Comparison of ENCODE assay signal across 9 mouse cellular contexts in the genomic region with DNA sequence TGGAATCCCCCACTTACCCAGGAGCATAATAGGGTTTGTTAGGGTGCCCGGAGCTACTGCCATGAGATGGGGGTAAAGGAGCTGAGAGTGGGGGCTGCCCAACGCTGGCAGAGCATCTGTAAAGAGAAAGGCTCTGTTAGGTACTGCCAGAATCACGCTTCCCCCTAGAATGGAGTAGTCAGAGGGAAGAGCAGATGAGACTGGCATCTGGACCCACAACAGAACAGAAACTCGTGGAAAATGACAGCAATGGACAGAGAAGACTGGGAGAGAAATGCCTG. TPM values are rescaled to one million over a fixed set of nuclear protein-coding genes. Genes with fewer than 3 reads are reported as not detected.
DNase-seq lines count a peak whose midpoint lies in the region; ATAC-seq lines count a peak whose summit lies in the region.
"Had no signal": no experiment of that assay in that cellular context is flagged by ENCODE, and none has a peak within 500 bp of the region (broad histone marks: within the 10 kb centered on the region; RNA-seq: fewer than 3 reads in every experiment).

No protein-coding gene starts in this region.

- 84% methylated on average over 4 of the region's 4 CpGs for WGBS in kidney, embryonic 15.5 days
- WGBS in hindbrain, embryonic 16.5 days, result 82% methylated on average over 4 of the region's 4 CpGs
- WGBS in midbrain, embryonic 14.5 days, result 88% methylated on average over 4 of the region's 4 CpGs

- no peaks in the 10 kb centered on the region for H3K27me3 ChIP-seq in kidney, embryonic 15.5 days
- no peaks in the 10 kb centered on the region for H3K27me3 ChIP-seq in hindbrain, embryonic 16.5 days (replicated peaks; ENCODE audit: control insufficient read depth, insufficient read depth, low read length)
- no peaks in the 10 kb centered on the region for H3K27me3 ChIP-seq in midbrain, embryonic 14.5 days (ENCODE audit: control insufficient read depth, insufficient read depth, low read length)

- H3K36me3 ChIP-seq in kidney, embryonic 15.5 days, result peaks cover 64% of the 10 kb centered on the region
- H3K36me3 ChIP-seq in hindbrain, embryonic 16.5 days (ENCODE audit: control insufficient read depth, insufficient read depth, low read length), result peaks cover 36% of the 10 kb centered on the region
- H3K36me3 ChIP-seq in midbrain, embryonic 14.5 days (ENCODE audit: control insufficient read depth, insufficient read depth, low read length), result peaks cover 68% of the 10 kb centered on the region

- H3K4me3 ChIP-seq in kidney, embryonic 15.5 days (replicated peaks), result peak overlapping the region; percentile 77
- no peak overlapping the region for H3K4me3 ChIP-seq in hindbrain, embryonic 16.5 days (ENCODE audit: low read length)
- H3K4me3 ChIP-seq in midbrain, embryonic 14.5 days (replicated peaks; ENCODE audit: low read depth, low read length), result peak overlapping the region; percentile 62; the same call in 1 of the 2 replicates

- H3K4me1 ChIP-seq in kidney, embryonic 15.5 days, result peaks cover 36% of the 10 kb centered on the region
- H3K4me1 ChIP-seq in hindbrain, embryonic 16.5 days (ENCODE audit: control insufficient read depth, insufficient read depth, low read depth, low read length), result peaks cover 25% of the 10 kb centered on the region
- peaks cover 28% of the 10 kb centered on the region for H3K4me1 ChIP-seq in midbrain, embryonic 14.5 days (ENCODE audit: control insufficient read depth, insufficient read depth, low read length)

- peak overlapping the region; percentile 83; the same call in 1 of the 2 replicates for H3K9ac ChIP-seq in kidney, embryonic 15.5 days
- peak overlapping the region; percentile 85 for H3K9ac ChIP-seq in hindbrain, embryonic 16.5 days (ENCODE audit: low read depth, low read length)
- 0 out of 2 replicates have a peak overlapping the region, but pooled peaks have one; percentile 85 for H3K9ac ChIP-seq in midbrain, embryonic 14.5 days (replicated peaks; ENCODE audit: low read length)

- H3K9me3 ChIP-seq in kidney, embryonic 15.5 days (replicated peaks), result no peaks in the 10 kb centered on the region
- no peaks in the 10 kb centered on the region for H3K9me3 ChIP-seq in hindbrain, embryonic 16.5 days (ENCODE audit: control insufficient read depth, low read length)
- H3K9me3 ChIP-seq in midbrain, embryonic 14.5 days (ENCODE audit: control insufficient read depth, low read length), result no peaks in the 10 kb centered on the region

- peak overlapping the region; percentile 95 for H3K4me2 ChIP-seq in kidney, embryonic 15.5 days
- H3K4me2 ChIP-seq in hindbrain, embryonic 16.5 days (ENCODE audit: low read length), result peak overlapping the region; percentile 67
- peak overlapping the region; percentile 99 for H3K4me2 ChIP-seq in midbrain, embryonic 14.5 days (ENCODE audit: low read length)

- peak overlapping the region; percentile 97; the same call in 1 of the 2 replicates for H3K27ac ChIP-seq in kidney, embryonic 15.5 days
- peak overlapping the region; percentile 60 for H3K27ac ChIP-seq in hindbrain, embryonic 16.5 days (ENCODE audit: low read depth, low read length)
- no peak overlapping the region for H3K27ac ChIP-seq in midbrain, embryonic 14.5 days (replicated peaks; ENCODE audit: low read depth, low read length)

- peak; percentile 41 for DNase-seq in cerebellum, adult 11-12 months
- DNase-seq in cerebellum, postnatal 25 days, result no peak
- no peak for DNase-seq in kidney, adult 18-20 months
- no peak for DNase-seq in midbrain, embryonic 14.5 days
- no peak for DNase-seq in left cerebral cortex, adult 9 months (ENCODE audit: low spot score in 2 of 2)
- DNase-seq: gastrocnemius, postnatal 10 days had no signal

- ATAC-seq in kidney, embryonic 15.5 days (replicated peaks; ENCODE audit: low FRiP score), result no peak
- no peak for ATAC-seq in hindbrain, embryonic 16.5 days
- no peak for ATAC-seq in midbrain, embryonic 14.5 days (ENCODE audit: low FRiP score, low TSS enrichment)
- no peak for ATAC-seq in erythroid progenitor cell, adult 5-6 weeks (replicated peaks; ENCODE audit: low FRiP score, poor library complexity, severe bottlenecking)

RNA-seq across cellular contexts. Expression of a gene that starts 5.8 kb away (rescaled TPM):
- polyA plus RNA-seq in kidney, embryonic 15.5 days (2015; fragmentation: Nextera tagmentation; extraction: Ambion mirVana), result 32.6 and 33.0 TPM in 2 replicates
- polyA plus RNA-seq in hindbrain, embryonic 16.5 days (2015; fragmentation: Nextera tagmentation; extraction: Ambion mirVana), result 22.9 and 29.0 TPM in 2 replicates
- polyA plus RNA-seq in midbrain, embryonic 14.5 days (2014; fragmentation: Nextera tagmentation; extraction: Ambion mirVana), result 41.1 and 41.2 TPM in 2 replicates
- total RNA-seq in erythroid progenitor cell, adult 5-6 weeks (2015; ENCODE audit: low replicate concordance), result 6.5 and 11.7 TPM in 2 replicates
- total RNA-seq in erythroid progenitor cell, adult 5-6 weeks (2017; ENCODE audit: low replicate concordance), result 0.64 and 1.2 TPM in 2 replicates

RNA-seq across cellular contexts. Expression of a gene that starts 9.6 kb away (rescaled TPM):
- 41.9 and 44.3 TPM in 2 replicates for polyA plus RNA-seq in kidney, embryonic 15.5 days (2015; fragmentation: Nextera tagmentation; extraction: Ambion mirVana)
- 8.9 and 9.2 TPM in 2 replicates for polyA plus RNA-seq in hindbrain, embryonic 16.5 days (2015; fragmentation: Nextera tagmentation; extraction: Ambion mirVana)
- polyA plus RNA-seq in midbrain, embryonic 14.5 days (2014; fragmentation: Nextera tagmentation; extraction: Ambion mirVana), result 2.6 and 4.9 TPM in 2 replicates
- not detected in 2 replicates for total RNA-seq in erythroid progenitor cell, adult 5-6 weeks (2015; ENCODE audit: low replicate concordance)
- total RNA-seq in erythroid progenitor cell, adult 5-6 weeks (2017; ENCODE audit: low replicate concordance), result not detected in 2 replicates

RNA-seq across cellular contexts. Expression of a gene that starts 12.2 kb away (rescaled TPM):
- 30.2 and 30.5 TPM in 2 replicates for polyA plus RNA-seq in kidney, embryonic 15.5 days (2015; fragmentation: Nextera tagmentation; extraction: Ambion mirVana)
- 28.7 and 33.0 TPM in 2 replicates for polyA plus RNA-seq in hindbrain, embryonic 16.5 days (2015; fragmentation: Nextera tagmentation; extraction: Ambion mirVana)
- polyA plus RNA-seq in midbrain, embryonic 14.5 days (2014; fragmentation: Nextera tagmentation; extraction: Ambion mirVana), result 17.0 and 24.8 TPM in 2 replicates
- 8.3 and 11.7 TPM in 2 replicates for total RNA-seq in erythroid progenitor cell, adult 5-6 weeks (2015; ENCODE audit: low replicate concordance)
- total RNA-seq in erythroid progenitor cell, adult 5-6 weeks (2017; ENCODE audit: low replicate concordance), result 25.7 and 32.5 TPM in 2 replicates

RNA-seq across cellular contexts. Expression of a gene that starts 12.4 kb away (rescaled TPM):
- 153 and 155 TPM in 2 replicates for polyA plus RNA-seq in kidney, embryonic 15.5 days (2015; fragmentation: Nextera tagmentation; extraction: Ambion mirVana)
- 102 and 130 TPM in 2 replicates for polyA plus RNA-seq in hindbrain, embryonic 16.5 days (2015; fragmentation: Nextera tagmentation; extraction: Ambion mirVana)
- polyA plus RNA-seq in midbrain, embryonic 14.5 days (2014; fragmentation: Nextera tagmentation; extraction: Ambion mirVana), result 97.6 and 123 TPM in 2 replicates
- total RNA-seq in erythroid progenitor cell, adult 5-6 weeks (2015; ENCODE audit: low replicate concordance), result 26.8 and 31.7 TPM in 2 replicates
- 21.6 and 21.9 TPM in 2 replicates for total RNA-seq in erythroid progenitor cell, adult 5-6 weeks (2017; ENCODE audit: low replicate concordance)

RNA-seq across cellular contexts. Expression of a gene that starts 38.5 kb away (rescaled TPM):
- polyA plus RNA-seq in kidney, embryonic 15.5 days (2015; fragmentation: Nextera tagmentation; extraction: Ambion mirVana), result 54.8 and 62.8 TPM in 2 replicates
- polyA plus RNA-seq in hindbrain, embryonic 16.5 days (2015; fragmentation: Nextera tagmentation; extraction: Ambion mirVana), result 68.0 and 73.2 TPM in 2 replicates
- polyA plus RNA-seq in midbrain, embryonic 14.5 days (2014; fragmentation: Nextera tagmentation; extraction: Ambion mirVana), result 77.5 and 80.8 TPM in 2 replicates
- total RNA-seq in erythroid progenitor cell, adult 5-6 weeks (2015; ENCODE audit: low replicate concordance), result 21.0 and 33.2 TPM in 2 replicates
- 18.9 and 19.5 TPM in 2 replicates for total RNA-seq in erythroid progenitor cell, adult 5-6 weeks (2017; ENCODE audit: low replicate concordance)
